Mouse (Mus musculus) embryo, embryonic 9.5 days (tissue): Measurements from ENCODE around the gene Hlx.
A peak's percentile ranks its signal among the peaks of the same experiment; 100 is the strongest.

Experiments
- DNase-seq: peaks from one replicate; pipeline ENCODE4 v3.0.0-alpha.2; 2017; ENCODE audit errors: extremely low spot score

Gene Hlx

GRCm38 (mm10) chr1:184732556-184733049 is at the start of gene Hlx:
Gene Hlx, minus strand, starts transcription at chr1:184732619.
- DNase-seq: peak; percentile 85

- no peak for DNase-seq
Observed at GRCm38 (mm10) chr1:184782161-184782513, 49.7 kb upstream of the Hlx start.

DNA sequence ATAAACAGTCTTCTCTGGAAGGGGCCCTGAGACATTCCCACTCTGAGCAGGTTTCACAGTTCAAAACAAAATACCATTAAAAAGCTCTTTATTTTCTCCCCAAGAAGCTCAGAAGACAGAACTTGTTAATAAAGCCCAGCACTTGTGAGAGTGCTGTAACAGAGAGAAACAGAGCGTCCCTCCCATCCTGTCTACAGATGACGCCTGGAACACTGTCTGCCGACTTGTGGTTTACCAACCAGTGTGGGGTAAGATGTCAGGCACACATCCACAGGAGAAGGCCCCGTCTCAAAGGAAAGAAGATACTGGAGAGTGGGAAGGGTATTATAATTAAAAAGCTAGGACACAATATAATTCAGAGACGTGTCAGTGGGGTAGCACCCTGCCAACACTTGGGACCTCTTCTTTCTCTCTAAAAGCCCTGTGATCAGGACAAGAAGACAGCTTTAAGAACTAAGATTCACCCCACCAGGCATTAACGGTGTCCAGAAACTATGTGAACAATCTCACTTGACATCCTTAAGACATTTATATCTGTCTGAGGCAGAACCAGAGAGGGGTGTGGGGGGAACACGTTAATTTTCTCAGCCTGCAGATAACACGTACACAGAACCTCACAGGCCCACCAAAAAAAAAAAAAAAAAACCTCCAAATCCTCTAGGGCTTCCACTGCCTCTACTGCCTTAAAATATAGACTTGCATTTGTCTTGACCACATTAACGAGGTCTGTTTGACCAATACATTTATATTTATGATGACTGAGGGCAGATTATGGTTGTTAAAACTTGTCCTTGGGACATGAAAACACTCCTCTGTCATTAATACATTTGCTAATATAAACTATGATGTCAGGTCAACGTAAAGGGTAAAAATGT is 49.1 kb upstream of the Hlx start:
- DNase-seq: no peak

DNA sequence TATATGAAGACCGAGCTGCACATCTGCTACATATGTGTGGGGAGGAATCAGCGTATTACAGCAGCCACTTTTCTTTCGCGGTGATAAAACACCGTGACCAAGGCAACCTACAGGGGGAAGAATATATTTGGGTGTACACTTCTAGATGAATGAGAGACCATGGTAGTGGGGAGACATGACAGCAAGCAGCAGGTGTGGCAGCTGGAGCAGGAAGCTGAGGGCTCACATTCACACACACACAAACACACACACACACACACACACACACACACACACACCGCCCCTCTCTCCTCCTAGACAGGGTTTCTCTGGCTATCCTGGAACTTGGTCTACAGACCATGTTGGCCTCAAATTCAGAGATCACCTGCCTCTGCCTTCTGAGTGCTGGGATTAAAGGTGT is 45.7 kb upstream of the Hlx start:
- DNase-seq: no peak

GRCm38 (mm10) chr1:184777061-184777795 is 44.8 kb upstream of the Hlx start:
- no peak for DNase-seq

GRCm38 (mm10) chr1:184775289-184775688 is 42.9 kb upstream of the Hlx start:
- no peak for DNase-seq

GRCm38 (mm10) chr1:184771891-184772249 is 39.5 kb upstream of the Hlx start:
- DNase-seq: no peak

GRCm38 (mm10) chr1:184771202-184771890 is 38.9 kb upstream of the Hlx start:
- DNase-seq: peak; percentile 80

GRCm38 (mm10) chr1:184763866-184764265 is 31.4 kb upstream of the Hlx start:
- DNase-seq: no peak

GRCm38 (mm10) chr1:184762941-184763340 is 30.5 kb upstream of the Hlx start:
- DNase-seq: no peak

GRCm38 (mm10) chr1:184761988-184762387 is 29.6 kb upstream of the Hlx start:
- no peak for DNase-seq

DNA sequence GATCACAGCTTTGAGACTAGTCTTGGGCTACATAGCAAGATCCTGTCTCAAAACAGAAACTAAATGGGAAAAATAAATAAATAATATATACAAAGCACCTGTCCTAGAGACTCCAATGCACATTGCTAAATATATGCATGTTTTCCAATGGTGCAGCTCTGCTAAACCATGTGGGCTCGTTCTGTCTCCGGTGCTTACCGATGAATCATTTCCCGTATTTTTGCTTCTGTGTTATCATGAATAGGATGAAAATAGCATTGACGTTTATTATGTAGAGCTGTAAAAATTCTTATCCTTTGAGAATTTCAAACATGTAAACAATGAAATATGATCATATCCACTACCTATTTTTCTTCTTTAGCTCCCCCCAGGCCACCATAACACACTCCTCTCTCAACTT is 20.3 kb upstream of the Hlx start:
- no peak for DNase-seq

GRCm38 (mm10) chr1:184750114-184750664 is 17.8 kb upstream of the Hlx start:
- DNase-seq: no peak

DNA sequence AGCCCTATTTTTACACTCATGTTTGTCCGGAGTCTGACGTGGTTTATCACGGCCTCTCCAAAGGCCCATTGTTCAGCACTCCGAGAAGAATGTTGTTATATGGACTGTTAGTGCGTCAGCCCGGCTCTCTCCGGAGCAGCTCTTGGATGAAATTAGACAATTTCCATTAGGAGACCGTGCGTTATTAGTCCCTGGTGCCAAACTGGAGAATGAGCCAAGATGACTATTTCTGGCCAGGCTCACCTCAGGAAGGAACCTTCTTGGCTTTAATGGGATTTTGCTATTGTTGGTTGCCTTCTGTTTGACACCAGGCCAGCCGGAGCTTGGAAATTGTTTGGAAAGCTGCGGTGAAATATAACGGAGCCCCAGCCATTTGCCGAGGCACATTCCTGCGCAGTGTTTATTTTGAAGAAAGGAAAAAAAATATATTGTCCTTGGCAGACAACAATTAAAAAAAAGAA is 16.3 kb upstream of the Hlx start:
- peak; percentile 9 for DNase-seq

DNA sequence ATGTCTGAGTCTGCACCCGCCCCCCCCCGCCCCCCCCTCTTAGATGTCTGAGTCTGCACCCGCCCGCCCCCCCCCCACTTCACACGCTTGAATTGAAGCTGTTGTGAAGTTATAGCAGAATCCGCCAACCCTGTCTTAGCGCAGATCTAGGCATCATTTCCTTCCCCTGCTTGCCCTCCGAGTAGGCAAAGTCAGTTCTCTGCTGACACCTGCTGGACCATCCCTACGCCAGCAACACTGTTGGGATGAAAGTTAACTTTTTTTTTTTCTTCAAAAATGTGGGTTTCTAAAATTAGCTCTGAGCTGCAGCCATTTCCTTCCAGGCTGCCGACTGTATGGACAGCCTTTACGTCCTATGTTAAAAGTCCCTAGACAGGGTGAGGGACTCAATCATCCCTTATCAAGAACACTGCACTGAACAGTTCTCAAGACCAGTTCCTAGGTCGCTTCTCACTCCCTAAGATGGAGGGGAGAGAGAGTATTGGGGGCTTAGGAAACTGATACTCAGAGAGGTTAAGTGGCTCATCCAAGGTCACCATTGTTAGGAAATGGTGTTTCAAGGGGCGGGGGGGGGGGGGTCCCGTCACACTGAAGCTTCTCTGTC is 5.6 kb upstream of the Hlx start:
- peak; percentile 54 for DNase-seq

GRCm38 (mm10) chr1:184737228-184737627 is 4.8 kb upstream of the Hlx start:
- DNase-seq: no peak

DNA sequence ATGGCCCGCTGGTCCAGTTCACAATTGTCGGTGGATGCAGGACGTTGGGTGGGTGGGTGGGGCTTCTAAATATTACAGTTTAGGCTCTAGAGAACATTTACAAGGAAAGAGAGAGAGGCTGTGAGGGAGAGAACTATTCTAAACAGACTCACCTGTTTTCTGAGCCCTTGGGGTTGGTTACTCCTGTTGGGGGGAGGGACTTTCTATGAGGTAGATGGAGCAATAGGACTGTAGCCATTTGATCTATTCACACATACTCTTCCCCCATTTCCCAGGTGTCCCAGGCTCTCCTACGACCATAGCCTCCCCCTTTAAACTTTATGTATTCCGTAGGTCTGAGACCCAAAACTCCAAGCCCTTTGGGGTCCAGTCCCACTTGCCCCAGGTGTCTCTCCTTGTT is 3.8 kb upstream of the Hlx start:
- no peak for DNase-seq

DNA sequence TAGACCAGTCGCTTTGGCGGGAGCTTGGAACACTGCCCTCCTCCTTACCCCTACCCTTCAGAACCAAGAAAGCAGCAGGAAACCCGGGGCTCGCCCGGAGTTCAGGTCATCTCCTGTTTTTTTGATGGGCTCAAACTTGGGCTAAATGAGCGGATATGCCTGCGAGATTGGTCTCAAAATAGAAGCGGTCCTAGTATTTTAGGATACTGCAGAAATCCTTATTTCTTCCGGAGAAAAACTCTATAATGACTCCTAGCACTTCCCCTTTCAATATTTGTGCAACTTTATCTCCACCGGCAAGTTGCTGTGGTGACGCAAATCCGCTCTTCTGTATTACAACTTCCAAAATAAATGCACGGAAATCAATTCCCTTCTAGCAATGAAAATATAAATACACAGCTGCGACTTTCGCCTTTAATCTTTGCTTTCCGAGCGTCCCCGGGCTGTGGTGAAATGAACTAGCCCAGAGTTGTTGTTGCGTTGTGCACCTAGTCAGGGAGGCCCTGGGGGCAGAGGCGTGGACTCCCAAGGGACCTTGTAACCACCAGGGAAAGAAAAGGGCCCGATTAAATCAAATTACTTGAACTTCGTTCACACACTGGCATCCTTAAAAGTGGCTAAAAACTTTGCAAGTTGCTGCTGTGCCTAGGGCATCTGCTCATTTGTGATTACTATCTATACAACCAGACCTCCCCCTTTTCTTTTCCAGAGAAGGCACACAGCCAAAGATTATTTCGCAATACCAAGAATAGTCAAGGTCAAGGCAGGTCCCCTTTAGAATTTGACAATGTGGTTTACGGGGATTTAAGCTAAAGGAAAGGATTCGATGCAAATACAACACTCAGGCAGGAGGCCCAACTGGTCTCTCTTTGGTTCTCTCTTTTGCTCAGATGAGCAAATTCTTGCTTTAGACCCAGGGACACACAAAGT is 2.8 kb upstream of the Hlx start:
- DNase-seq: peak; percentile 41

- peak; percentile 56 for DNase-seq
Observed at GRCm38 (mm10) chr1:184734067-184734830, 1.8 kb upstream of the Hlx start.
